Mouse (Mus musculus) CH12.LX (cell line): ENCODE measurements around the gene Etl4. TPM values are rescaled to one million over a fixed set of nuclear protein-coding genes. Genes with fewer than 3 reads are reported as not detected.

Experiments used
- DNase-seq: peaks from one replicate; pipeline ENCODE4 v3.0.0-alpha.2; 2013; ENCODE audit errors: extremely low read depth
- H3K27ac ChIP-seq: 2 replicates; pipeline ENCODE4 v1.5.1; 2012; ENCODE audit warnings: low read depth, mild to moderate bottlenecking, control low read depth, moderate library complexity; ENCODE audit not compliant: insufficient read depth
- H3K27me3 ChIP-seq: replicated peaks from 2 replicates; pipeline ENCODE3; 2012; ENCODE audit warnings: inconsistent platforms
- H3K36me3 ChIP-seq, 2 experiments: replicated peaks in 1 of 2; 2 replicates each; pipeline versions ENCODE3 to v1.6.1; 2012; ENCODE audit warnings: inconsistent platforms in 1 of 2, low read length in 1 of 2, mild to moderate bottlenecking in 1 of 2, mixed read lengths in 1 of 2, moderate library complexity in 1 of 2; ENCODE audit not compliant: control insufficient read depth in 1 of 2, insufficient read depth in 1 of 2
- H3K4me1 ChIP-seq, 2 experiments: 2 replicates each; pipeline ENCODE4 v1.6.1; 2012; ENCODE audit warnings: inconsistent platforms in 1 of 2, moderate library complexity in 1 of 2; ENCODE audit not compliant: insufficient read depth in 2 of 2, control insufficient read depth in 1 of 2
- H3K4me2 ChIP-seq: 2 replicates; pipeline ENCODE4 v1.6.1; 2012; ENCODE audit warnings: low read depth, mild to moderate bottlenecking, control low read depth; ENCODE audit not compliant: poor library complexity, insufficient read depth, severe bottlenecking
- H3K4me3 ChIP-seq, 3 experiments: fragments of 150-350 bp in 1 of 3; sonication (generic) in 1 of 3; replicated peaks in 1 of 3; 2 replicates each; pipeline versions ENCODE3 to v1.5.1; 2011 to 2012; ENCODE audit warnings: low read depth in 2 of 3, low read length in 2 of 3, mild to moderate bottlenecking in 2 of 3, moderate library complexity in 2 of 3, control low read depth in 1 of 3, improper control_type of control experiment in 1 of 3, inconsistent platforms in 1 of 3, mixed read lengths in 1 of 3; ENCODE audit not compliant: poor library complexity in 1 of 3
- H3K79me2 ChIP-seq: replicated peaks from 2 replicates; pipeline ENCODE4 v1.6.1; 2012; ENCODE audit warnings: mild to moderate bottlenecking, moderate library complexity; ENCODE audit not compliant: control insufficient read depth, poor library complexity, insufficient read depth, severe bottlenecking; ENCODE audit errors: extremely low read depth
- H3K9ac ChIP-seq: 2 replicates; pipeline ENCODE4 v1.6.1; 2012; ENCODE audit warnings: low read depth, mild to moderate bottlenecking, control low read depth, moderate library complexity; ENCODE audit not compliant: insufficient read depth
- H3K9me3 ChIP-seq: replicated peaks from 2 replicates; pipeline ENCODE3; 2012; ENCODE audit warnings: low read length, inconsistent platforms, mixed read lengths
- CHD1 ChIP-seq: IDR thresholded peaks from 2 replicates; pipeline ENCODE4 v1.6.1; 2012; ENCODE audit warnings: low read depth, low read length, improper control_type of control experiment, inconsistent platforms
- EP300 ChIP-seq: IDR thresholded peaks from 2 replicates; pipeline ENCODE4 v1.6.1; 2011; ENCODE audit warnings: low read length, improper control_type of control experiment
- ETS1 ChIP-seq: conservative IDR thresholded peaks from 2 replicates; pipeline ENCODE4 v1.6.1; 2012; ENCODE audit warnings: low read depth, mild to moderate bottlenecking, inconsistent platforms, low read length, improper control_type of control experiment, moderate library complexity
- HCFC1 ChIP-seq: IDR thresholded peaks from 2 replicates; pipeline ENCODE4 v1.6.1; 2012; ENCODE audit warnings: low read depth, mild to moderate bottlenecking, inconsistent platforms, low read length, improper control_type of control experiment
- JUND ChIP-seq: conservative IDR thresholded peaks from 2 replicates; pipeline ENCODE4 v1.6.1; 2011; ENCODE audit warnings: low read depth, low read length, improper control_type of control experiment
- KAT2A ChIP-seq: IDR thresholded peaks from 2 replicates; pipeline ENCODE4 v1.6.1; 2012; ENCODE audit warnings: low read length, improper control_type of control experiment, inconsistent platforms; ENCODE audit not compliant: insufficient replicate concordance
- MXI1 ChIP-seq: IDR thresholded peaks from 2 replicates; pipeline ENCODE4 v1.6.1; 2011; ENCODE audit warnings: mild to moderate bottlenecking, low read depth, low read length, improper control_type of control experiment
- MYC ChIP-seq: IDR thresholded peaks from 2 replicates; pipeline ENCODE4 v1.6.1; 2011; ENCODE audit warnings: low read depth, mild to moderate bottlenecking, improper control_type of control experiment, low read length
- NELFE ChIP-seq: IDR thresholded peaks from 2 replicates; pipeline ENCODE4 v1.6.1; 2011; ENCODE audit warnings: low read depth, low read length, improper control_type of control experiment
- PAX5 ChIP-seq: IDR thresholded peaks from 2 replicates; pipeline ENCODE4 v1.6.1; 2012; ENCODE audit warnings: low read length, inconsistent platforms, mixed read lengths
- POLR2A ChIP-seq: IDR thresholded peaks from 2 replicates; pipeline ENCODE4 v1.6.1; 2011; ENCODE audit warnings: low read depth, mild to moderate bottlenecking, improper control_type of control experiment, low read length
- POLR2AphosphoS2 ChIP-seq: IDR thresholded peaks from 2 replicates; pipeline ENCODE4 v1.6.1; 2011; ENCODE audit warnings: low read depth, low read length, improper control_type of control experiment
- RAD21 ChIP-seq: IDR thresholded peaks from 2 replicates; pipeline ENCODE4 v1.6.1; 2011; ENCODE audit warnings: low read depth, mild to moderate bottlenecking, low read length, improper control_type of control experiment, moderate library complexity
- SMC3 ChIP-seq: IDR thresholded peaks from 2 replicates; pipeline ENCODE4 v1.6.1; 2011; ENCODE audit warnings: low read depth, low read length, improper control_type of control experiment
- TBP ChIP-seq: conservative IDR thresholded peaks from 2 replicates; pipeline ENCODE4 v1.6.1; 2011; ENCODE audit warnings: low read depth, low read length, improper control_type of control experiment
- UBTF ChIP-seq: IDR thresholded peaks from 2 replicates; pipeline ENCODE4 v1.6.1; 2012; ENCODE audit warnings: low read depth, mild to moderate bottlenecking, inconsistent platforms, low read length, improper control_type of control experiment, moderate library complexity
- USF1 ChIP-seq: IDR thresholded peaks from 2 replicates; pipeline ENCODE4 v1.6.1; 2014; ENCODE audit warnings: low read depth, mild to moderate bottlenecking, inconsistent platforms, low read length, improper control_type of control experiment
- USF2 ChIP-seq: conservative IDR thresholded peaks from 2 replicates; pipeline ENCODE4 v1.6.1; 2011; ENCODE audit warnings: low read depth, low read length, improper control_type of control experiment
- ZC3H11A ChIP-seq: IDR thresholded peaks from 2 replicates; pipeline ENCODE4 v1.6.1; 2012; ENCODE audit warnings: low read depth, mild to moderate bottlenecking, inconsistent platforms, low read length, improper control_type of control experiment
- ZKSCAN1 ChIP-seq: IDR thresholded peaks from 2 replicates; pipeline ENCODE4 v1.6.1; 2012; ENCODE audit warnings: low read depth, inconsistent platforms, low read length, improper control_type of control experiment, borderline replicate concordance
- ZMIZ1 ChIP-seq: IDR thresholded peaks from 2 replicates; pipeline ENCODE4 v1.6.1; 2012; ENCODE audit warnings: low read depth, mild to moderate bottlenecking, inconsistent platforms, low read length, improper control_type of control experiment
- ZNF384 ChIP-seq: IDR thresholded peaks from 2 replicates; pipeline ENCODE4 v1.6.1; 2012; ENCODE audit warnings: low read depth, low read length, improper control_type of control experiment, inconsistent platforms
- dilution Hi-C: fragments of 300-500 bp; cut with MboI; formaldehyde crosslinking; loops from 2 replicates; pipeline ENCODE4 v1.14.3; 2020; ENCODE audit warnings: low sequenced_read_pairs; ENCODE audit not compliant: extremely low pct_unique_long_range_greater_than_20kb, extremely low pct_ligation_motif_present
- in situ Hi-C: fragments of 300-500 bp; cut with MboI; formaldehyde crosslinking; loops from 3 replicates; pipeline ENCODE4 v1.14.3; 2019; ENCODE audit warnings: low sequenced_read_pairs, low pct_ligation_motif_present, low pct_unique_long_range_greater_than_20kb, mixed read lengths
- polyA plus RNA-seq: library from polyadenylated mRNA; unstranded; fragments of >175 nt; gene quantifications from 2 replicates; pipeline ENCODE4 v1.2.1, GENCODE M21; 2012; ENCODE audit warnings: low read depth; ENCODE audit not compliant: insufficient read length
- total RNA-seq, 2 experiments: library from RNA; depleted of rRNA; stranded (reverse); fragments of 300-350 nt in 1 of 2; fragments of >200 nt in 1 of 2; gene quantifications; 2 replicates each; pipeline ENCODE4 v1.2.3; 2012 to 2014

The Etl4 gene
- total and polyA plus RNA-seq, 3 experiments: 7.2 to 18.6 (median 11.7) TPM

DNA sequence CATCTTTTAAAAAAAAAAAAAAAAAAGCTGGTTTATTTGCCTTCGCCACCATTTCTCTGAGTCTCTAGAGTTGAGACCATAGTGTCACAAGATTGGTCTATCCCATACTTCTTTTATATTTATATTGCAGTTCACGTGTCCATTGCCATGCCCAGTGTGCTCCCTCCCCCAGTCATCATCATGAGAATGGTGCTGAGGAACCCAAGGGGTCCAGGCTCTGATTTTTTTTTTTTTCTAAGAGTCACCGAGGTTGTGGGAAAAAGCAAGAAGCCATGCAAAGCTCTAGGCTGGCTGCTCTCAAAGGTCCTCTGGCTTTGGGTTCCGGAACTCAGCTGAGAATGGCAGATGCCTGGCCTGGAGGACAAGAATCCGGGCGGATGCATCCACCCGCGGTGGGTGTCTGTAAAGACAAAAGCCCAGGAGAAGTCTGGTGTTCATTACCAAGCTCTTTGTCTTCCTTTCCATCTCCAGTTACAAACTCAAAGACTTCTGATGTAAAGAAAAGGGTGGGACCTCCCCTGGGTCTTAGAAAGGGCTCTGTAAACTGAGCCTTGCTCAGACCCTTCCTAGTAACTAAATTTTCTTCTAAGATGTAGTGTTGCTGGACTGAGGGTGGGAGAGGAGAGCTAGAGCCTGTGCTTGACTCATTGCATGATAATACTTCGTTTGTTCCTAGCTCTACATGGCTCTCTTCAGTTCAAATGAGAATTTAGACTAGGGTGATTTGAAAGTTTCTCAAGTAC, 745.2 kb downstream of the Etl4 start:
- DNase-seq: no peak
- in situ Hi-C loops (no loop called here), dilution Hi-C loops (no loop called here)
- no peaks in the 10 kb centered on the region for H3K27me3 ChIP-seq
- TF ChIP-seq RAD21 (no peak), MYC (no peak), ZC3H11A (no peak), KAT2A (no peak), MXI1 (no peak), CHD1 (no peak), TBP (no peak)
- H3K9ac ChIP-seq: no peak overlapping the region
- no peak overlapping the region for H3K4me2 ChIP-seq
- peaks cover 0 to 6% of the 10 kb centered on the region in 2 experiments for H3K36me3 ChIP-seq
- H3K4me1 ChIP-seq: peaks cover under 1 to 7% of the 10 kb centered on the region in 2 experiments; a peak in 2 of 4 replicates
- no peaks in the 10 kb centered on the region for H3K79me2 ChIP-seq
- H3K27ac ChIP-seq: no peak overlapping the region
- no peaks in the 10 kb centered on the region for H3K9me3 ChIP-seq
- H3K4me3 ChIP-seq: no peak overlapping the region

DNA sequence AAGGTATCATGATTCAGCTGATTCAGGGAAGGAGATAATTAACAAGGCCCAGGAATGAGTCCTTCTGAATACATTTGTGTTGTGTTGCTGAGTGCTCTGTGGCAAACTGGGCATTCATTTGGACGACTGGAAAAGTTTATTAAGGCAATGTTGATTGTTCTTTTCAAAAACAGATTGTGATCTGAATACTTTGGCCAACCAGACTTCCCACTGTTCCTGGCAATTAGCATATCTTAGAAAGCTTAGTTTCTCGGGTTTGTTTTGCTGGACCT, 745.7 kb downstream of the Etl4 start:
- DNase-seq: no peak
- TF ChIP-seq MYC (no peak), ZNF384 (no peak), ZKSCAN1 (no peak), TBP (no peak), EP300 (no peak), PAX5 (no peak), NELFE (no peak), SMC3 (no peak), ETS1 (no peak), POLR2AphosphoS2 (no peak), USF1 (no peak), JUND (no peak), UBTF (no peak), RAD21 (no peak), USF2 (no peak), HCFC1 (no peak), KAT2A (no peak), ZMIZ1 (no peak), POLR2A (no peak)
- TF ChIP-seq, all 38 proteins: peak for 0
- Histone ChIP-seq H3K9me3 (no peaks in the 10 kb centered on the region), H3K4me3 (no peak overlapping the region), H3K9ac (no peak overlapping the region), H3K4me1 (peaks cover 0 to 3% of the 10 kb centered on the region in 2 experiments; a peak in 1 of 4 replicates), H3K79me2 (no peaks in the 10 kb centered on the region), H3K36me3 (peaks cover 0 to 6% of the 10 kb centered on the region in 2 experiments), H3K27ac (no peak overlapping the region), H3K4me2 (no peak overlapping the region), H3K27me3 (no peaks in the 10 kb centered on the region)
- in situ Hi-C loops: no loop called here
- dilution Hi-C loops: no loop called here
